Mouse (Mus musculus) gastrocnemius, adult 18-20 months (tissue): Measurements from ENCODE around the gene E130308A19Rik. TPM values are rescaled to one million over a fixed set of nuclear protein-coding genes. Genes with fewer than 3 reads are reported as not detected.

Experiments
- DNase-seq: peaks from one replicate; pipeline ENCODE4 v3.0.0; 2021; ENCODE audit warnings: low spot score
- total RNA-seq, 2 experiments: library from RNA; stranded (reverse); gene quantifications; 2 replicates each; pipeline ENCODE4 v1.2.3; 2021

E130308A19Rik gene
- total RNA-seq, 2 experiments from 2014 or later, result 4.9 to 6.9 TPM

DNA sequence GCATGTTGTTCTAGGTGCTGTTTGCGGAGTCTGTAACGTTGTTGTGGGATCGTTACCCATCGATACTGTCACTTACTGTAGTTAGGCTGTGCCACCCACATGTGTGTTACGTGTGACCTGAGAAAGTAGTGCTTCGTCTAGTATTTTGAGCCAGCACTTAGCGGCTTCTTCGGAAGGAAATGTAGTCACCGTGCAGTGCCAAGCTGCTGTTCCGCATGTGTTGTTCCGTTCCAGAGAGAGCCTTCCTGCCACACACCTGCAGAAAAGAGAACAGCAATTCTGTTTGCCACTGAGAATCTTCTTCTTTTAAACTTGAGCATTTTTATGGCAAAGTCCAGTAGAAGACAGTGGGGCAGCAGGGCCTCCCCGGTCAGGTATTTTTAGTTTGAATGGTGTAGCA lies 100.5 kb downstream of the E130308A19Rik start:
- no peak for DNase-seq

DNA sequence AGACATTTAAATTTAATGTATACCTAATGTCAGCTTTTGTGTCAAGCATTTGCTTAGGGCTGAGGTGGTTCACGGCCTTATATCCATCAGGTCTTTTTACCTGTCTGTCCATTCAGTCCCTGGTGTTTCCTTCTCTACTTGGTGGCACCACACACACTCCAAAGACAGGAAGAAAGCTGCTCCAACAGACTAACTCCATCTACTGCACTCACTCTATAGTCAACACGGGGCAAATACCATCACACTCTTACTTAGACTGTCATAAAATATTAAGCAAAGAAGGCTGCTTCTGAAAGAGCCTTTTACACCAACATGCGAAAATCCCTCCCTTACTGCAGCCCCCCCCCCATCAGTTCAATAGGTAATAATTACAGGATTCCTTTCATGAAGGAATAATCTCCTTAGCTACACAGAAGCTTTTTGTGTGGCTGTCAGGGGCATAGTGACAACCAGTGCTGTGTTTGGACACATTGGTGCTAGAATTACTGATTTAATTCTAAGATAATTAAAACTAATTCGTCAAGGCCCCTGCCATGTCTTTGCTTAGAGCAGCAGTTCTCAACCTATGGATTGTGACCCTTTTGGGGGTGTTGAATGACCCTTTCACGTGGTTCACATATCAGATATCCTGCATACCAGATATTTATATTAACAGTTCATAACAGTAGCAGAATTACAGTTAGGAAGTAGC lies 101.3 kb downstream of the E130308A19Rik start:
- no peak for DNase-seq

DNA sequence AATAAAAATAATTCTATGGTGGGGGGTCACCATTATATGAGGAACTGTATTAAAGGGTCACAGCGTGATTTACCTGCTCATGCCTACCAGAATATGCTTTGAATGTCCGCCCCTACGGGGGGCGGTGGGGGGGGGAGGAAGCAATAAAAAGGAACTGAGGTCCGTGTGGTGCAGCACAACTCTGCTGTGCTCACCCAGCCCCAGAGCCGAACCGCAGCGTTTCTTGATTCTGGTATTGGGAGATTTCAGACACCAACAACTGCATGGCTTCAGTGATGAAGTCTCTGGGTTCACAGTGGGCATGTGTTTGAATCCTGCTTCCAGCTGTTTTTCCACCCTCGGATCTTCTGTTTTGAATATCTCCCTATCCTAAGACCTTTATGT lies 101.9 kb downstream of the E130308A19Rik start:
- DNase-seq, result no peak

DNA sequence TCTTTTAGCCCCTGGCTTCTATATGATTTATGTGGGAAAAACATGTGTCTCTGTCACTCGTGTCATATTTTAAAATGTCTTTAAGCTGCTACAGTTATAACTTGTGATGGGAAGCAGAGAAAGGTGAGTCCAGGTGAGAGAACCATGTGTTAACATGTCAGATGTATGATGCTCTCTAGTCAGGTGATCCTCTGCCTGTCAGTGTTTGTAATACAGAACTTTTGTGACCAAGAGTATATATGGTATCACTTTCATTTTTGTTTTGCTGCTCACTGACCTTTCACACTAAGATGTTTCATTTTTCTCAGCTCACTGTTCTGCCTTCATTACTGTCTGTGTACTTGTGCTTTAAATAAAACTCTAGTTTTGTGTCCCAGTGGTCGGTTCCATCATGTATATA lies 102.8 kb downstream of the E130308A19Rik start:
- no peak for DNase-seq

DNA sequence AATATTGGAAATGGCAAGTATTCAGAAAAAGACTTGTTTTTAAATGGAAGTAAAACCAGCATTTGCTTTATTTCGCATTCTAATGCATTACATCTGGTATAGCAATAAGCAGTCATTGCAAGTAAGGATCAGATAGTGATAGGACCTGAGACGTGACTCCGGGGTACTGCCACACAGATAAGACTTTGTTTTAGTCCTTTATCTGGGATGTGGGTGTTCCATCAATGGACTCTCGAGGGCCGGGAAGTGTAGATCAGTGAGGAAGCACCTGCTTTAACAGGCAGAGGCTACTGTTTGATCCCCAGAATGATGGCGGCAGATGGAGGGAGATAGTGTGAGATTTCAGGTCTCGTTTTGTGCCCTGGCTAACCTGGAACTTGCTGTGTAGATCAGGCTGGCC lies 105.5 kb downstream of the E130308A19Rik start:
- DNase-seq, result no peak

DNA sequence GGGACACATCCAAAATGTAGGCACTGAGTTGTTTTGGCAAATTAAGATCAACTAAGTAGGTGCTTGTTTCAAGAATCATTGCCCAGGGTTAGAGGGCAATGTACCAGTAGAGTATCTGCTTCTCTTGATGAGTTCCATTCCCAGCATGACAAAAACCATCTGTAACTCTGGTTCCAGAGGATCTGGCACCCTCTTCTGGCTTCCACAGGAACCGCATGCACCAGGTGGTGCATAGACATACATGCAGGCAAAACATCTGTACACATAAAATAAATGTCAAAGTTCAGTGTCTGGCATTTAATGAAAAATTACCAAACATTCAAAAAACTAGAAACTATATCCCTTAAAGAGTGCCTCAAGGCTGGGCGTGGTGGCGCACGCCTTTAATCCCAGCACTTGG lies 113.3 kb downstream of the E130308A19Rik start:
- no peak for DNase-seq

DNA sequence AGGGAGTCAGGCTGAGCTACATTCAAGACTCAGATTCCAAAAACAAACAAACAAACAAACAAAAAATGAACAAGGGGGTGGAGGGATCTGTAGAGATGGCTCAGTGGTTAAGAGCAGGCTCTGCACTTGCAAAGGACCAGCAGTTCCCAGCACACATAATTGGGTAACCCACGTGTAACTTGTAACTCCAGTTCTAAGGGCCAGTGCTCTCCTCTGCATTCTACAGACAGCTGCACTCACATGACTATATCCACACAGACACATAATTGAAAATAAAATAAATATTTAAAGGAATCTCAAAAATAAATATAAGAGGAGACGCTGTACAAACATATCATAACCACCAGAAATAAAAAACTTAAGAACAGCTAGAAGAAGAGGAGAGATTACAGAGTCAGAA lies 113.9 kb downstream of the E130308A19Rik start:
- DNase-seq, result no peak

DNA sequence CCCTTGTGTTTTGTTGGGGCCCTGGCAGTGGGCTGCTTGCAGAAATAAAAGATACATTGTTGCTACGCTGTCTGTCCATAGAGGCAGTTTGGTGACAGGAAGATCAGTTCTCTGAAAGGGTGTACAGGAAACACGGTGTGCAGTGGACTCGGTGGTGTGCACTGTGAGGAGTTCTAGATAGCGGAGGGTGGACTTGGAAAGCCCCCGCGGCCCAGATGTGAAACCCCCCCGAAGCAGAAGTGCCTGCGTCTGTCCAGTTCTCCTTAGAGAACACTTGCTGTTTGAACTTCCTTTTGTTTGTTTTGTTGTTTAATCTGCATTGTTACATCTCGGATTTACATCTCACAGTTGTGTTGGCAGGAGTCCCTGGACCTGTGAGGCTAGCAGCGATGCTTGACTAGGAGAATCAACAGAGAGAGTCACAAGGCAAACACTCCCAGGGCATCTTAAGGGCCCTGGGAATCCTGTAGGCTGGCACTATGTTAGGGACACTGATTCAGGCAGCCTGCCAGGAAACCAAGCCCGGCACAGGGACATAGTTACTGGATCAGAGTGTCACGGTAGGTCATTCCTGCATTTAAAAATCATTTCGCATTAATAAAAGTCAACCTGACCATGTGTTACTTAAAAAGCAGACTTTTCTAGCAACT lies 127.6 kb downstream of the E130308A19Rik start:
- peak; percentile 53 for DNase-seq

DNA sequence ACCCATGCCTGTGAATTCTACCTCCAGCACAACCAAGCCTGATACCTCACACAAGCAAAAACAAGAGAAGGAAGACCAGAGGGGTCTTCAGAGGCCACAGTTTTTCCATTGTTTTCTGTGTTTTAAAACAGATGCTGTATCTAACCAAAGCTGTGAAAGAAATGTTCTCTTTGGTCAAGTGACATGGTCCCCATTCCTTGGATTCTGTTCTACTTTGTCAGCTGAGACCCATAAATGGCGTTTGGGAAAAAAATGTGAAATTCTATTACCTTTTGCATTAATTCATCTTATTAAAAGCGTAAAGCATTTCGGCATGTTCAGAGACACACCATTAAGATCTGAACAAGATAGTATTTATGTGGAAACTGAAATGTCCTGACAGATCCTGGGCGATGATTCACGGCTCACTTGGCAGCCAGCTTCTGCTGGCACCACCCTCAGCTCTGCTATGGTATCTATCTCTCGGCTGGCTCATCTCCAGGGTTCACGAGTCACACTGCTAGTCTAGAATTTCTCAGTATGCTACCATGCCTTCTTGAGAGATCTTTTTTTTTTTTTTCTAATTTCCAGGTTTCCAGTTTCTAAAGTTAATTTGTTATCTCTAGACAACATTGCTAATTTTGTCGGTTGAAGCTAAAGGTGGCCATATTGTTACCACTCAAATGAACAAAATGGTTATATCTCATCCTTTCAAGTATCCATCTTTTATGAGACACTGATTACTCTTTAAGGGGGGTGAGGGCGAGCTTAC lies 130.5 kb downstream of the E130308A19Rik start:
- peak; percentile 81 for DNase-seq

DNA sequence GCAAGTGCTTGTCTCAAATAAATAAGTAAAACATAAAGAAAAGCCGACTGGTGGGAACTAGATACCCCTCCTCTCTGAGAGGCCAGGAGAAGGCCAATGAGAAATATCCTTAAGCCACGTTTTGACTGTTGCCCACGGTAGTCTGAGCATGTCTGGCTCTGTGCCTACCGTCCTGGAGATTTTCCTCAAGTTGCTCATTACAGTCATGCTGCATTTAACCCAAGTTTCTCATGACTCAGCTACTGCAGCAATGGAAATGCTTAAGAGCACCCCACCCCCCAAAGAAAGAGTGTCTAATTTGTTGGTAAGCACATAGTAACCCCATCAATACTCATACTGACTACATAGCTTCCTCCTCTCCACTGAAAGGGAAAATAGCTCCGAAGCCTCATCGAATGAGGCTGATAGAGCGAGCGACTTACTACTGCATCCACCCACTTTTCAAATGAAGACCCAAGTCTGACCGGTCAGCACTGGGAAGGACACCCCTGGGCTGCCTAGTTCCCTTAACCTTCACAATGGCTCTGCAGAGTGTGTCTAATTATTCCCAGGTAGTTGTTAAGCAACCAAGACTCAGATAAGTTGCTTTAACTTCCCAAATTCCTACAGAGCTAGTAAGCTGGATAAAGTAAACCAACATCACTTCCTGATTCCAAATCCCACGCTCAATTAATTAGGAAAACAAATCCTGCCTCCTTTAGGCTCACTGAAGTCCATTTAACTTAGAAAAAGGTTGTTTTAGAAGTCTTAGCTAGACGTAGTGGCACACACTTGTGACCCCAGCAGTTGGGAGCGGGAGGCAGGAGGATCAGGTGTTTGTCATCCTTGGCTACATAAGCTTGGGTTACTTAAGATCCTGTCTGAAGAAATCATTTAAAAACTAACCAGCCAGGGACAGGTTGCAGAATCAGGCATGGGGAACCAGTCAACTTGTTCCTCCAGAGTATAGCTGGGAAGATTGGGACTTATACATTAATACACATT lies 131.7 kb downstream of the E130308A19Rik start:
- DNase-seq, result no peak

DNA sequence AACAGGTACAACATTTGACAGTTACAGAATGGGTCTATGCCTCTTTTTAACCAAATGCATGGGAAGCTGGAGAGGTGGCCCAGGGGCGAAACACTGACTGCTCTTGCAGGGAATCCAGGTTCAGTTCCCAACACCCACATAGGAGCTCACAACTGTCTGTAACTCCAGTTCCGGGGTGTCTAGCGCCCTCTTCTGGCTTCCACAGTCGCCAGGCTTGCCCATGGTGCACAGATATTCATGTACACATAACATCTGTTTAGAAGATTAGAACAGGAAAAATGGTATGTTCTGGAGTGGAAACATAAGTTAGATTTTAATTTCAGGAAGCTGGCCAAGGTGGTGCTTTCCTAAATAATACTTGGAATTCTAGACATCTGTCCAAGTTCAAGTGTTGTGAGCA lies 134.0 kb downstream of the E130308A19Rik start:
- no peak for DNase-seq

DNA sequence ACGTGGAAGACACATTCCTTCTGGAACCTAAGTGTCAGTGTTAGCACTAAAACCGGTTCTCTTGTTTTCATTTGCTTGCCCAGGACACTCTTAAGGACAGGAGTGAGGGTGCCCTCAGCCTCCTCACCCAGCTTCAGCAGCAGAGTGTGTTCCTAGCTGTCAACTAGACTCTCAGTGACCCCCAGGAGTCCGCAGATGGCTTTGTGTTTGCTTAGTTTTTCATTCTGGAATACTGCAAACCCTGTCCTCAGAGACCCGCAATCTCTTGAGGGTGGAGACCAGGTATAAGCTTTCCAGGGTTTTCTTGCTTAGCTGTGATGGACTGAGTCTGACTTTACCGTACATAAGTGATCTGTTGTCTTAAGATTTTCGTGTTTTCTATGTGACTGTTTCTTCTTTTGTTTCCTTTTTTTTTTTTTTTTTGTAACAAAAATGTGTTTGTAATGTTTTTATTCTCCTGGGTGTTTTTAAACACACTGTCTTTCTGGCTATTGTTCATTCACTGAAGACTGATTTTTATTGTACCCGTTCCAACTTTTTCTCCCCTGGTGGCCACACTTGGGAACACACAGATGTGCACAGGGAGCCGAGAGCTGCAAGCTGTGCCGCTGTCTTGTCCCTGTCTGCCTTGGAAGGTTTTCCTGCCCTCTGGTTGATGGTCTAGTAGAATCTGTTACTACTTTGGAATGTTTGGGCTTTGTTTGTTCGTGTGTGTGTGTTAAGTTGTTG lies 134.8 kb downstream of the E130308A19Rik start:
- peak; percentile 74 for DNase-seq

DNA sequence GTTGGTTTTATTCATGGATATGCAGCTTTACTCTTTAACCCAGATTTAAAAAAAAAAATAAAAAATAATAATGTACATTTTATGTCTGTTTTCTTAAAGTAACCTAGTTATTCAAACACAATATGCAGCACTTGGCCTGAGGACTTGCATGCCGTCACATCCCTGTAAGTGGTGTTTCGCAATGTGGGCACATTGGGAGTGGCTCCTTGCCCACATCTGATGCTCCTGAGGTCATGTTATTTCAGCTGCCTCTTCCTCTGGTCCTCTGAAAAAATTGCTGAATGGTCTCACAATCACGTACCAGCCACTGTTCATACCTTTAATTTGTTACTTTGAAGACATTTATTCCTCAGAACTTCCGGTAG lies 135.3 kb downstream of the E130308A19Rik start:
- peak; percentile 56 for DNase-seq

DNA sequence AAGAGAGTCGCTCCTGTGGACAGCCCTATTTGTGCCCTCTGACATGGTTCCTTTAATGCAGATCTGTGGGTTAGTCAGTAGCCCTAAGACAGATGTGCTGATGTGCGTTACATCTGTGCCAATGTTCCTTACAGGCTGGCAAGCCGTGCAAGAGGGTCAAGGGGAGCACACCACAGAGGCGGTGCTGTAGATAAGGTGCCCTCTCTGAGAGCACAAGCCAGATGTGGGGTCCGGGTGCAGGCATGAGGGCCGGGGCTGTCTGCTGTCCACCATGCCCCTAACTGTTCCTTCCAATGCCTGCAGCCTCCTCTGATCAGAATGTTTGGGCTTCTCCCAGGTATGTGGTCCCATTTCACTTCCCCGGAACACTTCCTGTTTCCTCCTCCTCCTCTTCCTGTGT lies 138.9 kb downstream of the E130308A19Rik start:
- no peak for DNase-seq

DNA sequence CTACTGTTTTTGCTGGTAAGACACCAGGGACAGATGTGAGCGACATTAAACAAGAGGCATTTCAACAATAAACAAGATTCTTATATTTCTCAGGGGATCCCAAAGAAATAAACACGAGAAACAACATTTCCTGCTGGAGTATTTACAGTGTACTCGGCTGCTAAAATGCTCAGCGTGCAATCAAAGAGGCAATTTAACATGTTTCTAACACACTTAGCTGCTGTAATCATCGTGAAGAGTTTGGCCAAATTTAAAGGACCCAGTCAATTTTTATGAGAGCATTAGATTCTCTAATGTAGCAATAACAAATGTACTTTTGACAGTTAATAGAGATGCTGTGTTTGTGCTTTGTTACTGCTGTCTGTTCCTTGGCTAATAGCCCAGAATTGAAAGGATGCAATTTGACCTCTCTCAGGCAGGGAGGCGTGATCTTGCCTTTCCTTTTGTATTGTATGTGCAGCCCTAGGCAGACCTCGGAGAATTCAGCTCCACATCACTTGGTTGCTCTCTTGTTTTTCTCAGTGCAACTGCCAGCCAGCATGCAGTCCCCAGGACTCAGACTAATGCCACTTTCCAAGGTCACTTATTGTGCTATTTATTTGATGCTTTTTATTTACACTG lies 139.5 kb downstream of the E130308A19Rik start:
- no peak for DNase-seq

DNA sequence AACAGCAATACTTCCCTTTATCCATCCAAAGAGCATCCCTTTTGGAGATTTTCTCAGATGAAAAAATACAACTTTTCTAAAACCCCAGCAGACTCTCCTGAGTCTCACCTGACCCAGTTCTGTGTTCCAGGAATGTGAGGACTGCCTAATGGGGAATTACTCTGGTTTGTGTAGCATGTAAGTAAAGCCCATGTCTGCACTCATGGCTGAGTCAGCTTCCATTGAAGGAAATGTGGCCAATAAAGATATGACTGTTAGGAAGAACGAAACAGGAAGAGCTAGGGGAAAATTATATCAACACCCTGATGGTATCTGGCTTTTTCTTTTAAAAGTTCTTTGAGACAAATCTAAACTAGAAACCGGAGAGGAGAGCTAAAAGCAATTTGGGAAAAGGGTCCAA lies 141.7 kb downstream of the E130308A19Rik start:
- DNase-seq, result no peak

DNA sequence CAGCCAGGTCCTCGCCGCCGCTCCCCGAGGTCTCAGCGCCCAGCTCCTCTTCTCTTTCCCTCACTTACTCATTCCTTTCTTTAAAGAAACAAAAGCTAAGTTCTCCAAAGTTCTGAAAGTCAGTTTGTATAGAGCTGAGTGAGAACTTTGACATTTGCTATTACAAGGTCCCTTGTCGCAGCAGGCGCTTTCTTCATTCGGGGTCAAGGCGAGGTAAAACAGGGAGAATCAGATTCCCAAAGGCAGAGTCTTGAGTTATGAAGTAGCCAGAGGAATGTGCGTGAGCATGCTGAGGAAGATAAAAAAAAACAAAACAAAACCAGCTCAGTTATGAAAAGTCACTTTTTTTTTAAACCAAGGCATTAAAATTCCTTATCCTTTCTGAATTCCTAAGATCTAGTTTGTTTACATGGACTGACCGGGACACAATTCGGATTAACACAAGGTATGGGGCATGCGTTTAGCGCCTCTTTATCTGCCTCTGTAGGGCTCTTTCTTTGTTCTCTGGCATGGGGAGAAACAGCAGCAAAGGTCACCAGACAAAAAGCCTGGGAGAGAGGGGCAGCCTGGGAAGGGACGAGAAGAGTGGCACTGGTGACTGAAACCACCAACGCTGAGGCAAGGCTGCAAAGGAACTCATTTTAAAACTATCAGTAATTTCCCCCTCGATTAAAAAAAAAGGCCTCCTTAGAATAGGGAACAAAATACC lies 146.3 kb downstream of the E130308A19Rik start:
- DNase-seq, result no peak

DNA sequence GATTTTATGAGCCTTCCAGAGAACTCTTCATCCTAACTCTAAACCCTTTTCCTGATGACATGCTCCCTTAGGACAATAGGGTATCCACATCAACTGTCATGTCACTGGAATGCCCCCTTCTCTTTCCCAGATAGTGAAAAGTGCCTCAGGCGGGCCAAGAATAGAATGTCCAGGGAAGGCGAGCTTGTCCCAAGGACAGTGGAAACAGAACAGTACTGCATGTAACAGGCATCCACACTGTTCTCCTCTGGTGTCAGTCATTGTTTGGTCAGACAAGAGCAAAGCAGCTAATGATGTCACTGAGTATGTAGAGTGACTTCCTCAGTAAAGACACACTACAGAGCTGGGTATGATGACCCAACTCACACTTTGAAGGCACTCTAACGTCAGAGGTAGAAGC lies 151.8 kb downstream of the E130308A19Rik start:
- DNase-seq, result no peak

DNA sequence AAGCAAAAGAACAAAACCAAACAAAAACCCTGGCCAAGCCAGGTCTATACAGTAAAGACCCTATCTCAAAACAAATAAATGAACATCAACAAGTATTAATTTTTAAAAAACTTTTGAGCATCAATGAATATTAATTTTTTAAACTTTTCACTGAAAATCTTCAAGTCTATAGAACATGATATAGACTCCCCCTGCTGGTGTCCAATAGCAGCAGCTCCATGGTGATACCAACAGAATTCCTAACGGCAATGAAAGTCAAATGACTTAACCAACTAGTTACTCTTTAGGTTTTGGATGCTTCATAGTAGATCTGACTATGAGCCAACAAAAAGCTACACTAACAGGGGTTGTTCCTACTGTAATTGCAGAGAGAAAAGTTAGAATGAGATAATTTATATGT lies 154.6 kb downstream of the E130308A19Rik start:
- DNase-seq, result no peak
